ENCODE assay signal across 8 mouse cellular contexts in the genomic region with DNA sequence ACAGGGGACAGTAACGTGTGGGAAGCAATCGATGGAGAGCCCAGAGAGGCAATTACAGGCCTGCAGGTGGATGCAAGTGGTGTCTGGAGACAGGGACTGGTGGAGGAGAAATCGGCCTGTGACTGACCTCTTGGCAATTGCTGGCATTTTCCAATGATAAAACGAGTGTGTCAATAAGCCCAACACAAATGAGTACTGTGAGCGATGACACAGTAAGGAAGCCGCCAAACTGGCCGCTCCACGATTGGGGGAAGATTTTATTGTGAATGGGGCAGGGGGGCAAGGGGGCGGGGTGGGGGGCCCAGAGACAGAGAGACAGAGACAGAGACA. TPM values are rescaled to one million over a fixed set of nuclear protein-coding genes. Genes with fewer than 3 reads are reported as not detected.
A peak's percentile ranks its signal among the peaks of the same experiment; 100 is the strongest.
DNase-seq lines count a peak whose midpoint lies in the region; ATAC-seq and TF ChIP-seq lines count a peak whose summit lies in the region.

No protein-coding gene starts in this region.

- TF ChIP-seq POLR2A in liver, adult 2 months (IDR thresholded peaks at IDR 0.05; ENCODE audit: extremely low read depth, insufficient read depth, low read length) = no peak

- no peaks in the 10 kb centered on the region for H3K27me3 ChIP-seq in lung, embryonic 16.5 days (ENCODE audit: control insufficient read depth, insufficient read depth, low read depth, low read length)
- H3K27me3 ChIP-seq in forebrain, embryonic 12.5 days = 0 out of 2 replicates have a peak, but pooled peaks cover 6% of the 10 kb centered on the region
- H3K27me3 ChIP-seq in liver, adult 2 months (ENCODE audit: control insufficient read depth, insufficient read depth, low read length) = no peaks in the 10 kb centered on the region
- no peaks in the 10 kb centered on the region for H3K27me3 ChIP-seq in stomach, embryonic 16.5 days (ENCODE audit: control insufficient read depth, insufficient read depth, low read length)

- H3K4me3 ChIP-seq in lung, embryonic 16.5 days (ENCODE audit: low read length) = peak overlapping the region; percentile 49
- peak overlapping the region; percentile 33 for H3K4me3 ChIP-seq in forebrain, embryonic 12.5 days (replicated peaks)
- H3K4me3 ChIP-seq in liver, adult 2 months (ENCODE audit: insufficient read depth, low read depth, low read length) = peak overlapping the region; percentile 40
- peak overlapping the region; percentile 54 for H3K4me3 ChIP-seq in stomach, embryonic 16.5 days (replicated peaks; ENCODE audit: low read length)

- no peaks in the 10 kb centered on the region for H3K79me2 ChIP-seq in liver, adult 2 months (ENCODE audit: control insufficient read depth, insufficient read depth, low read length)

- H3K4me1 ChIP-seq in lung, embryonic 16.5 days (replicated peaks; ENCODE audit: control insufficient read depth, insufficient read depth, low read length) = peaks cover 6% of the 10 kb centered on the region; the same call in 1 of the 2 replicates
- H3K4me1 ChIP-seq in forebrain, embryonic 12.5 days = peaks cover 9% of the 10 kb centered on the region
- H3K4me1 ChIP-seq in liver, adult 2 months (ENCODE audit: control insufficient read depth, insufficient read depth, low read length) = no peaks in the 10 kb centered on the region
- no peaks in the 10 kb centered on the region; the same call in none of the 2 replicates for H3K4me1 ChIP-seq in stomach, embryonic 16.5 days (ENCODE audit: control insufficient read depth, insufficient read depth, low read length)

- TF ChIP-seq CTCF in liver, adult 2 months (IDR thresholded peaks at IDR 0.05; ENCODE audit: low read depth, low read length) = no peak

- H3K9me3 ChIP-seq in lung, embryonic 16.5 days (ENCODE audit: control insufficient read depth, low read length) = no peaks in the 10 kb centered on the region
- H3K9me3 ChIP-seq in forebrain, embryonic 12.5 days = no peaks in the 10 kb centered on the region
- H3K9me3 ChIP-seq in stomach, embryonic 16.5 days (replicated peaks; ENCODE audit: control insufficient read depth, low read length) = no peaks in the 10 kb centered on the region

- H3K4me2 ChIP-seq in lung, embryonic 16.5 days (ENCODE audit: low read depth, low read length) = peak overlapping the region; percentile 73
- H3K4me2 ChIP-seq in forebrain, embryonic 12.5 days = peak overlapping the region; percentile 59
- H3K4me2 ChIP-seq in stomach, embryonic 16.5 days (ENCODE audit: low read depth, low read length) = peak overlapping the region; percentile 86

- DNase-seq in lung, postnatal 25 days (ENCODE audit: low spot score) = no peak
- peak; percentile 70 for DNase-seq in liver, adult 2 months (ENCODE audit: extremely low read depth, low read depth, low spot score)
- DNase-seq in layer of hippocampus, postnatal 10 days (ENCODE audit: low spot score in 2 of 2) = no peak
- no peak for DNase-seq in cerebellum, adult 11 months
- DNase-seq in cerebellum, postnatal 14 days = no peak

- 4% methylated on average over 9 of the region's 9 CpGs for WGBS in lung, embryonic 16.5 days
- WGBS in forebrain, embryonic 12.5 days = 20% methylated on average over 9 of the region's 9 CpGs
- 2% methylated on average over 9 of the region's 9 CpGs for WGBS in liver, adult 2 months
- WGBS in stomach, embryonic 16.5 days = 18% methylated on average over 9 of the region's 9 CpGs

- no peaks in the 10 kb centered on the region for H3K36me3 ChIP-seq in lung, embryonic 16.5 days (ENCODE audit: control insufficient read depth, insufficient read depth, low read length)
- H3K36me3 ChIP-seq in forebrain, embryonic 12.5 days (replicated peaks) = peaks cover 6% of the 10 kb centered on the region; the same call in 1 of the 2 replicates
- H3K36me3 ChIP-seq in liver, adult 2 months (ENCODE audit: control insufficient read depth, insufficient read depth, low read length) = no peaks in the 10 kb centered on the region
- H3K36me3 ChIP-seq in stomach, embryonic 16.5 days (ENCODE audit: control insufficient read depth, insufficient read depth, low read length) = no peaks in the 10 kb centered on the region

- ATAC-seq in lung, embryonic 16.5 days (ENCODE audit: low read depth) = peak; percentile 10; the same call in 1 of the 2 replicates
- peak; percentile 20; the same call in 1 of the 2 replicates for ATAC-seq in forebrain, embryonic 12.5 days (ENCODE audit: low FRiP score)
- ATAC-seq in stomach, embryonic 16.5 days (ENCODE audit: insufficient read depth, low FRiP score) = peak; percentile 27; the same call in 1 of the 2 replicates

- no peak overlapping the region for H3K27ac ChIP-seq in lung, embryonic 16.5 days (ENCODE audit: low read length)
- no peak overlapping the region for H3K27ac ChIP-seq in forebrain, embryonic 12.5 days
- no peak overlapping the region for H3K27ac ChIP-seq in liver, adult 2 months (replicated peaks; ENCODE audit: insufficient read depth, low read depth, low read length)
- no peak overlapping the region for H3K27ac ChIP-seq in stomach, embryonic 16.5 days (ENCODE audit: low read length)

- peak overlapping the region; percentile 33 for H3K9ac ChIP-seq in lung, embryonic 16.5 days (ENCODE audit: low read length)
- H3K9ac ChIP-seq in forebrain, embryonic 12.5 days = peak overlapping the region; percentile 49
- H3K9ac ChIP-seq in liver, adult 2 months (ENCODE audit: low read depth, low read length) = 0 out of 2 replicates have a peak overlapping the region, but pooled peaks have one; percentile 11
- H3K9ac ChIP-seq in stomach, embryonic 16.5 days (ENCODE audit: low read length) = peak overlapping the region; percentile 70

RNA-seq across cellular contexts. Expression of a gene that starts 32.0 kb away (rescaled TPM):
- 1.5 TPM in 2 replicates for polyA plus RNA-seq in lung, embryonic 16.5 days (2015; fragmentation: Nextera tagmentation; extraction: Ambion mirVana)
- polyA plus RNA-seq in forebrain, embryonic 12.5 days (2016; fragmentation: Nextera tagmentation; extraction: Ambion mirVana) = 1.3 and 1.6 TPM in 2 replicates
- 0.40 and 0.83 TPM in 2 replicates for total RNA-seq in liver, adult 2 months (2014; rRNA removed)
- polyA plus RNA-seq in liver, adult 2 months (2012; rRNA removed) = 0.50 and 0.88 TPM in 2 replicates
- 1.1 and 1.7 TPM in 2 replicates for polyA plus RNA-seq in stomach, embryonic 16.5 days (2015; fragmentation: Nextera tagmentation; extraction: Ambion mirVana)
- total RNA-seq in layer of hippocampus, postnatal 10 days (2021) = 1 to 10 TPM; 1.1 to 1.6 TPM

Comparison
In these comparisons a context has a peak if more than half of its experiments do, and no peak if none do; other contexts are left out.
1. H3K9ac ChIP-seq: peak in every context shown above with its lines; median percentile 70 in stomach, embryonic 16.5 days; 49 in forebrain, embryonic 12.5 days; 33 in lung, embryonic 16.5 days; 11 in liver, adult 2 months.